Mouse (Mus musculus) midbrain, embryonic 10.5 days (tissue): ENCODE measurements around the gene Arhgap4. TPM values are rescaled to one million over a fixed set of nuclear protein-coding genes. Genes with fewer than 3 reads are reported as not detected.

Source experiments
- DNase-seq: peaks from one replicate; pipeline ENCODE4 v3.0.0-alpha.2; 2017; ENCODE audit warnings: low spot score
- H3K27ac ChIP-seq: fragments of 300-500 bp; sonication (generic); replicated peaks from 2 replicates; pipeline ENCODE4 v1.5.1; 2016; ENCODE audit warnings: mild to moderate bottlenecking
- H3K27me3 ChIP-seq: fragments of 300-500 bp; sonication (generic); 2 replicates; pipeline ENCODE4 v1.6.1; 2016; ENCODE audit warnings: low read depth, mild to moderate bottlenecking; ENCODE audit not compliant: poor library complexity, severe bottlenecking
- H3K36me3 ChIP-seq: fragments of 300-500 bp; sonication (generic); 2 replicates; pipeline ENCODE4 v1.6.1; 2016; ENCODE audit warnings: mild to moderate bottlenecking, moderate library complexity
- H3K4me1 ChIP-seq: fragments of 300-500 bp; sonication (generic); 2 replicates; pipeline ENCODE4 v1.6.1; 2016
- H3K4me3 ChIP-seq: fragments of 300-500 bp; sonication (generic); 2 replicates; pipeline ENCODE4 v1.5.1; 2016; ENCODE audit warnings: mild to moderate bottlenecking, moderate library complexity
- H3K9me3 ChIP-seq: fragments of 300-500 bp; sonication (generic); replicated peaks from 2 replicates; pipeline ENCODE4 v1.6.1; 2016; ENCODE audit warnings: mild to moderate bottlenecking
- WGBS: fragments of 180-500 bp; shearing (Covaris S2); methylation state at CpG from one replicate; pipeline ENCODE4 v1.1.7; 2016; 5-methylcytosine and 5-hydroxymethylcytosine counted together
- polyA plus RNA-seq: library from polyadenylated mRNA; unstranded; fragments of >200 nt; fragmentation: Nextera tagmentation; extraction: Ambion mirVana; gene quantifications from 2 replicates; pipeline ENCODE4 v1.2.1, GENCODE M21; 2016

The Arhgap4 gene
- polyA plus RNA-seq, 1 experiment from 2014 or later = 1.9 TPM

DNA sequence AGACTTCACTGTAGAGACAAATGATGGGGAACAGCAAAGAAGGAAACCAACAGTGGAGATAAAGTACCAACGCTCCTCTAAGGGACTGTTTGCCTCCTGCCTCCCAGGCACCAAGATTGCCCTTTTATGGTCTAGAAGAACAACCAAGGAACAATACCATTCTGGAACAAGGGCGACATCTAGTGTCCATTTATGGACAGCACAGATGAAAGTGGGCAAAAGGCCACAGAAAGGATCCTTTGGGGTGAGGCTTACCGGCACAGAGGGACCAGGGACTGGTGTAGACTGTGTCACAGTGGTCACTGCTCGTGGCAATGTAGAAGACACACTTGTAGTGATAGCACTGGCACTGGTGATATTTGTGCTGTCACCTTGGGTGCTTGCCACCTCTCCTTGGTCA lies 27.0 kb upstream of the Arhgap4 start:
- Histone ChIP-seq H3K9me3 (no peaks in the 10 kb centered on the region), H3K27ac (no peak overlapping the region), H3K4me1 (no peaks in the 10 kb centered on the region), H3K36me3 (peaks cover 100% of the 10 kb centered on the region), H3K4me3 (no peak overlapping the region), H3K27me3 (no peaks in the 10 kb centered on the region)
- DNase-seq = peak; percentile 49
- 41% methylated on average over 4 of the region's 4 CpGs for WGBS

DNA sequence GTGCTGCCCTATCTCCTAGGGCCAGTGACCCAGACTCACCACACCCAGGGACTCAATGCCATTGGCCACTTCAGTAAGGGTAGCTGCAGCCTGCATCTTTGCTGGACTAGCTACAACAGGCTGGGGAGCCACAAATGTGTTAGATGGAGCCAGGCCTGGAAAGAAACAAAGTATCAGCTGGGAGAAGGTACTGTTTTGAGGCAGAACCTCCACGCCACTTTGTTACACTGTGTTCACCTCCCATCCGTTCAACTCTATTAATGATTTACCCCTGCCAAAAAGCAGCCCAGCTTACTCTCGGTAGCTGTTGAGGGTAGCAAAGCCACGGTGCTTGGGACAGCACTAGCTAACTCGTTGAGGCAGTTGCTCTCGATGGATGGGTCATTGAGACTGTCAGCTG lies 25.2 kb upstream of the Arhgap4 start:
- 84% methylated on average over 6 of the region's 6 CpGs for WGBS

DNA sequence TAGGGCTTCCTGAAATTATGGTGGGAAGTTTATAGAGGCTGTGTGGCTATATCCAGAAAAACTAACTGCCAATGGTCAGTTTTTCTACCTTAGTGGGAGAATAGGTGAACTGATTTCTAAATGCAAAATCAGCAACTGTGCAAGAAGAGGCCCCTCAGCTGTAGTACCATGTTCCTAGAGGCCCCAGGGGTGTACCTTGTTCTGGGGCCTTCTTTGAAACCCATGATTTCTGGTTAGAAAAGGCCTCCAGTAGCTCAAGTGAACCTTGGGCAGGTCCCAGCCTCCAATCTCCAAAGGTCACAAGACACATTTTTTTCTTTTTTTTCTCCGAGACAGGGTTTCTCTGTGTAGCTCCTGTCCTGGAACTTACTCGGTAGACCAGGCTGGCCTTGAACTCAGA lies 20.6 kb upstream of the Arhgap4 start:
- H3K4me3 ChIP-seq = no peak overlapping the region
- no peak for DNase-seq
- 83% methylated on average over 2 of the region's 2 CpGs for WGBS
- H3K4me1 ChIP-seq = no peaks in the 10 kb centered on the region
- H3K27ac ChIP-seq = no peak overlapping the region
- H3K27me3 ChIP-seq = no peaks in the 10 kb centered on the region
- H3K9me3 ChIP-seq = no peaks in the 10 kb centered on the region
- peaks cover 62% of the 10 kb centered on the region for H3K36me3 ChIP-seq

More for the DNA sequence above, 25.2 kb upstream of the Arhgap4 start:
- DNase-seq = no peak
- Histone ChIP-seq H3K4me3 (no peak overlapping the region), H3K27ac (no peak overlapping the region), H3K36me3 (peaks cover 100% of the 10 kb centered on the region), H3K27me3 (no peaks in the 10 kb centered on the region), H3K4me1 (no peaks in the 10 kb centered on the region), H3K9me3 (no peaks in the 10 kb centered on the region)

DNA sequence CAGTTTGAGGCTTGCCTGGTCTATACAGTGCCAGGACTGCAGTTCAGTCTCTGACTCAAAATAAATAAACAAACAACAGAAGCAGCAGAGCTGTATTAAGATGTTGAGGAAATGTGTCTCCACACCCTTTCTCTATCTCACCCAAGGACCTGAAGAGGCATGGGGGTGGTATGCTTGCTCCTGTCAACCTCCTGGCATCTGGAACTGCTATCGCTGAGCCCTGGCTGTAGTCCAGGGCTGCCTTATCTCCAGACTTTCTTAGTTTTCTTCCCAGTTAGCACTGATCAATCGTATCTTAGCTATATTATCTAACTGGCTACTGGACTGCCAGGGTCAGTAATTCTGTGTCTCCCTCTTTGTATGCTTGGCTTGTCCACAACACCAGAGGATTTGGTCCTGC lies 20.2 kb upstream of the Arhgap4 start:
- Histone ChIP-seq H3K27me3 (no peaks in the 10 kb centered on the region), H3K36me3 (peaks cover 58% of the 10 kb centered on the region), H3K4me1 (no peaks in the 10 kb centered on the region), H3K27ac (no peak overlapping the region), H3K4me3 (no peak overlapping the region), H3K9me3 (no peaks in the 10 kb centered on the region)
- 96% methylated on average over 2 of the region's 2 CpGs for WGBS
- no peak for DNase-seq

DNA sequence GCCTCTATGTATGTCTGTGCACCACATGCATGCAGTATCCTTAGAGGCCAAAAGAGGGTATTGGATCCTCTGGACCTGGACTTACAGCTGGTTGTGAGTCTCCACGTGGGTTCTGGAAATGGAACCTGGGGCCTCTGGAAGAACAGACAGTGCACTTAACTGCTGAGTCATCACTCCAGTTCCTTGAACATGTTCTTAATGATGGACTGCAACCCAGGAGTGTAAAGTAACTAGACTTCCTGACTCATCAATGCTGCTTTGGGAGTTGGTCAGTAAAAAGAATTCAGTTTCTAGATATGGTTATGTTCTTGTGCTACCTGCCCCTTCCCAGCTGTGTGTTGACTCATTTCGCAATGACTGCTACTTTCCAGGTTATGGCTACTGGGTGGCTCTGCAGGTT lies 10.2 kb upstream of the Arhgap4 start:
- H3K4me1 ChIP-seq = peaks cover 3% of the 10 kb centered on the region; the same call in 1 of the 2 replicates
- no peak for DNase-seq
- no peaks in the 10 kb centered on the region for H3K36me3 ChIP-seq
- WGBS = 85% methylated on average over 2 of the region's 2 CpGs
- H3K4me3 ChIP-seq = no peak overlapping the region
- H3K27me3 ChIP-seq = no peaks in the 10 kb centered on the region
- H3K9me3 ChIP-seq = no peaks in the 10 kb centered on the region
- H3K27ac ChIP-seq = no peak overlapping the region

DNA sequence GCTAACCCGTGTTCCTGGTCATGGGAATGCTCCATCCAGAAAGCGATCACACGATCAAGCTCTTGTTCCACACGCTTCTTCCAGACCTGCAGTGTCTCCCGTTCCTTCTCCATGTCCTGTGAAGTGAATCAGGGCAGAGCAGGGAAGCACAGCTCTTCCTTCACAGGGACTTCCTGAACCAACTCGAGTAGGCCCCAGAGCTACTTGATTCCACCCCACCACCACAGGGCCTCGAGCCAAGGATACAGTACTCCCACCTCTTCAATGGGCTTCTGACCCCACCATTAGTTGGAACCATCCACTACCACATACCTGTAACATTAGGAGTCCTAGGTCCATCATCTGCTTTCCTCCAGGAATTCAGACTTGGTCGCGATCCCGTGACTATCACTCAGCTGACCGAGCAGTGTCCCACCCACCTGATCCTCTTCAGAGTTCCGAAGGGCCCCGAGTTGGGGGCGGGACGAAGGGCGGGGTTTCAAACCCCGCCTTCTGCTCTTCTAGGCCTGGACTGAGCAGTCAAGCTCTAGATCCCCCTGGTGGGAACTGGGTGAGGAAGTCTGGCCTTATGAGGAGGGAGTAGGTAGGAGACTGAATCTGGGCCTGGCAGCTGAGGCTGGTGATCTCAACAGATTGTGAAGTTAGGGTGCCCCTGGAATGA lies 8.9 kb upstream of the Arhgap4 start, which contains the start of gene Renbp:
Gene Renbp (minus strand): TSS at position 449 of the 661 bp plus-strand sequence.
- peak; percentile 46 for DNase-seq
- Histone ChIP-seq H3K4me3 (peak within 1 kb of the TSS; percentile 29), H3K27me3 (no peaks in the 10 kb centered on the region), H3K27ac (no peak within 1 kb of the TSS), H3K9me3 (no peaks in the 10 kb centered on the region), H3K36me3 (no peaks in the 10 kb centered on the region), H3K4me1 (peaks cover 3% of the 10 kb centered on the region; the same call in 1 of the 2 replicates)
- WGBS = 33% methylated on average over 17 of the region's 17 CpGs

DNA sequence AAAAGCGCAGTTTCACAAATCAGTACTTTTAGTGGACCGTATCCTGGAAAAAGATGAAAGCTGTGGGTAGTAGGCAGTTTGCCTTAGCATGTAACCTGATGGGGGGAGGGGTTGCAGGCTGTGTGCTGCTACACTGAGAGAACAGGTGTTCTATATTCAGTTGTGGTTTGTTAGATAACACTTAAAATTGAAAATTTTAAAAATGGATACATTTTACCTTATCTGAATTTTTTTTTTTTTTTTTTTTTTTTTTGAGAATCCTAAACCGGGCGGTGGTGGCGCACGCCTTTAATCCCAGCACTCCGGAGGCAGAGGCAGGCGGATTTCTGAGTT lies 846 bp upstream of the Arhgap4 start:
- WGBS = 74% methylated on average over 8 of the region's 8 CpGs
- peak overlapping the region; percentile 88 for H3K27ac ChIP-seq
- no peaks in the 10 kb centered on the region for H3K27me3 ChIP-seq
- peak overlapping the region; percentile 66 for H3K4me3 ChIP-seq
- no peaks in the 10 kb centered on the region; the same call in 1 of the 2 replicates for H3K9me3 ChIP-seq
- peaks cover 27% of the 10 kb centered on the region for H3K36me3 ChIP-seq
- H3K4me1 ChIP-seq = peaks cover 7% of the 10 kb centered on the region
- no peak for DNase-seq

DNA sequence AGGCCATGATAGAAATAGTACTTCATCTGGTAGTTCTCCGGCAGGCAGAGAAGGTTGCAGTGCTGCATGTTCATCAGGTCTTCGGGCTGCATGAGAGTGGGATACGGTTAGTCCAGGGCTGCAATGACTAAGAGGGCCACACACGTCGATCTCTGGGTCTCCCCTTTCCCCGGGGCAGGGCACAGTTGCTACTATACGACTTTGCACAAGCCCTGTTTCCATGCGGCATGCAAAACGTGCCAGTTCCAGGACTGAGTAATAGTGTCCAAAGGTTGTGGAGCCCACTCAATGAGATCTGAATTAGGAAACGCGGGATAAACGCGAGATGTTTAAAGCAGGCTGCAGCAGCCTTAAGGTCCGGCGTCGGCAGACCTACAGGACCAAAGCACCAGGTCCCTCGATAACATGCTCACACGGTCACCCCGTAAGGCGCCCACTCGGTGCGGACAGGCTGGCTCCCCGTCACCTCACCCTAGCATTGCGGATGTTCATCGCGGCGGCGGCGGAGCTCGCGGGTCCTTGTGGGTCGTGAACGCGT lies 316 bp downstream of the Arhgap4 start:
- H3K4me3 ChIP-seq = peak overlapping the region; percentile 66
- no peaks in the 10 kb centered on the region; the same call in 1 of the 2 replicates for H3K9me3 ChIP-seq
- H3K27me3 ChIP-seq = no peaks in the 10 kb centered on the region
- 16% methylated on average over 34 of the region's 34 CpGs for WGBS
- H3K36me3 ChIP-seq = peaks cover 36% of the 10 kb centered on the region
- H3K4me1 ChIP-seq = peaks cover 7% of the 10 kb centered on the region
- peak overlapping the region; percentile 88 for H3K27ac ChIP-seq
- no peak for DNase-seq

DNA sequence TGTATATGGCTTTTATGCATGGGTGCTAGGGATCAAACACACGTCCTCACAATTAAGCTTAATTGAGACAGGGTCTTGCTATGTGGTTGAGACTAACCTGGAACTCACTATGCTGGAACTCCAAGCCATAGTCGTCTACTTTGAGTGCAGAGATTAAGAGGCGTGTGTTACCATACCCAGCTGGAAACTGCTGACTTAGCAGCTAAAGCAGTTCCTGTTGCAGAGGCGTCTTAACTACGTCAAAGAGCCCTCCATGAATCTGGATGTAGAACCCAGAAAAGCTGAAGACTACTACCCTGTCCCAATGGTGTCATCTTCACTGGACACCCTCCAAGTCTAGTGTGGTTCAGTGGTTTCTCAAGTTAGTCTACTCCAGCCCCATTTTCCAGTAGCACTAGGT lies 3.0 kb downstream of the Arhgap4 start:
- Histone ChIP-seq H3K27ac (no peak overlapping the region), H3K9me3 (no peaks in the 10 kb centered on the region; the same call in 1 of the 2 replicates), H3K36me3 (peaks cover 36% of the 10 kb centered on the region), H3K27me3 (no peaks in the 10 kb centered on the region), H3K4me3 (no peak overlapping the region), H3K4me1 (peaks cover 11% of the 10 kb centered on the region)
- DNase-seq = no peak
- WGBS = 86% methylated on average over 5 of the region's 5 CpGs

DNA sequence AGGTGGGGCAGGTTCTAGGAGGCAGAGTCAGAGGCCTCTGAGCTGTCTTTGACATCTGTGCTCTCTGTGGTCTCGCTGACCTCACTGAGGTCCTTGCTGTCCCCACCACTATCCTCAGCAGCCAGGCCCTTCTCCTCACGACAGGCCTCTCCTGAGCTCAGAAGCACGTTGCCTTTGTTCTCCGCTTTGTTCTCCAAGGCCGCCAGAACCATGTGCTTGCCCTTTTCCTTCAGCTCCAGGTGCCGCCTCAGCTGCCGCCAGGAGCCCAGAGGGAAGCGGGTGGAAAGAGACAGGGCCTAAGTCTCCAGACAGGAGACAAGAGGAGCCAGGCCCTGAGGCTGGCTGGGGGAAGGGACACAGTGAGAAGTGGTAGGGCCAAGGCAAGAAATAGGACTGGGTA lies 4.7 kb downstream of the Arhgap4 start:
- Histone ChIP-seq H3K27ac (no peak overlapping the region), H3K9me3 (no peaks in the 10 kb centered on the region; the same call in 1 of the 2 replicates), H3K4me3 (no peak overlapping the region), H3K4me1 (peaks cover 11% of the 10 kb centered on the region), H3K27me3 (no peaks in the 10 kb centered on the region), H3K36me3 (peaks cover 36% of the 10 kb centered on the region)
- WGBS = 82% methylated on average over 8 of the region's 8 CpGs
- DNase-seq = no peak

DNA sequence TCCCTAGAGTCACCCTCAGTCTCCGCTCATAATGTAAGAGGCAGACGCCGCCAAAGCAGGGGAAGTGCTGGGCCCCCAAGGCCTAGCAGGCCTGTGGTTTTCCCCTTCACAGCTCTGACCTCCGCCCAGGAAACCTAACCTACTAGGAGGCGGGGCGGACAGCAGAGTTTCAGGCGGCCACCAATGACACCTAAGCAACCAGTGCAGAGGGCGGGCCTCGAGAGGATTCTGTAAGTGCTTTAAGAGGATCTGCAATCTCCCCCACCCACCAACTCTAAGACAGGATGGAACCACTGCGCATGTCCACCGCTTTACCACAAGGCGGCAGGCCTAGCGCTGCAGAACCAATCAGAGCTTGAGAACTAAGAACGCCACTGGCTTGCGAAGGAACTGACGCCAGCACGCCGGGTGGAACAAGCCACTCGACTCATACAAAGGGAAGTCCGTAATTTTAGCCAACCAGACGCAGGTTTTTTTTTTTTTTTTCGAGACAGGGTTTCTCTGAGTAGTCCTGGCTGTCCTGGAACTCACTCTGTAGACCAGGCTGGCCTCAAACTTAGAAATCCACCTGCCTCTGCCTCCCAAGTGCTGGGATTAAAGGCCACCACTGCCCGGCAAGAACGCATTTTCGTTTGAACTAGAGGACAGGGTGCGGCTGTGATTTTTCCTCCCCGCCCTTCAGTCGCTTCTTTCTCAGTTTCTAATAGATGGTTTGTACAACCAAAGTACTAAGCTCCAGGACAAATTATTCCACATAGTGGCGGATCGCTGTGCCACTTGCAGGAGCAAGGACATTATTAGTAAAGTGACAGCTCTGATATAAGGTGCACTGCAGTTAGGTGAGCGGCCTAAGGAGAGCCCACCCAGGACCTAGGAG lies 6.6 kb downstream of the Arhgap4 start:
- peaks cover 10% of the 10 kb centered on the region for H3K4me1 ChIP-seq
- peak overlapping the region; percentile 41 for H3K4me3 ChIP-seq
- peak overlapping the region; percentile 73 for H3K27ac ChIP-seq
- peaks cover 7% of the 10 kb centered on the region for H3K27me3 ChIP-seq
- DNase-seq = peak; percentile 89
- no peaks in the 10 kb centered on the region for H3K9me3 ChIP-seq
- peaks cover 35% of the 10 kb centered on the region for H3K36me3 ChIP-seq
- WGBS = 31% methylated on average over 31 of the region's 31 CpGs

DNA sequence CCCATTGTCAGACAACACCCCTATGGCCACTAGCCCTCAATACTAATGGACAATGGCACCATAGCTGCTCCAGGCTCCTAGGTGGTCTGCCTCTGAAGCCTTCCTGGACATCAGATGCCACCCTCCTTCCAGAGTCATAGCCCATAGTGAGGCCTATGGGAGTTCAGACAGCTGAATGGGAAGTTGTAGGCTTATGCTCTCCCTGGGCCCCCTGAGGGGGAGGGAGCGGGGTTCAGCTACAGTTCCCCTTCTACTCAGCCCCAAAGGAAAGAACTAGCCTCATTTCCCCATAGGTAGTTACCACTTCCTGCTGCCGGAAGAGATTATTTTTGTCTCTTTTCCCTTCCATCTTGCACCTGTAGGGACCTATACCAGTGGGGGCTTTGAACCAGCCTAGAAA lies 10.1 kb downstream of the Arhgap4 start:
- WGBS = 90% methylated on average over 2 of the region's 2 CpGs
- peaks cover 10% of the 10 kb centered on the region for H3K4me1 ChIP-seq
- H3K36me3 ChIP-seq = peaks cover under 1% of the 10 kb centered on the region; the same call in 1 of the 2 replicates
- H3K4me3 ChIP-seq = no peak overlapping the region
- no peaks in the 10 kb centered on the region for H3K9me3 ChIP-seq
- H3K27me3 ChIP-seq = peaks cover 7% of the 10 kb centered on the region
- DNase-seq = no peak
- no peak overlapping the region for H3K27ac ChIP-seq

DNA sequence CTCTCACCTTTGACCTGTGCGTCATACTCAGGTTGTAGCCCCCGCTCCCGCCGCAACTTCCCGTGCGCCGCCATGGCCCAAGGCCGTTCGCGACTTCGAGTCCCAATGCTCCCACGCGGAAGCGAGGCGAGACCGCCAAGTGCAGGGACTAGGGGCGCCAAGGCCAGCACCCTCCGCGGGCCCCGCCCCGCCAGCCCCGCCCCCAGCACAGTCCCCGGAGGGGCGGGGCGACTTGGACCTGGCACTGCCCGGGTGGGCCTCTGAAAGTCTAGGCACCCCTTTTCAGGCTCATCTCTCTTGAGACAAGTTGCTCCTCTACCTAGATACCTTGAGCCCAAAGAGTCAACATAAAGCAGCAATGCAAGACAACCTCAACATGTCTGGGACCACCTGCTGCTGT lies 10.5 kb downstream of the Arhgap4 start:
- peak; percentile 16 for DNase-seq
- Histone ChIP-seq H3K4me1 (peaks cover 10% of the 10 kb centered on the region), H3K4me3 (peak overlapping the region; percentile 40), H3K36me3 (no peaks in the 10 kb centered on the region), H3K27me3 (peaks cover 7% of the 10 kb centered on the region), H3K9me3 (no peaks in the 10 kb centered on the region), H3K27ac (no peak overlapping the region; the same call in 1 of the 2 replicates)
- WGBS = 10% methylated on average over 26 of the region's 26 CpGs
